Mouse (Mus musculus) CH12.LX (cell line): ENCODE measurements around the gene Gm20388. TPM values are rescaled to one million over a fixed set of nuclear protein-coding genes. Genes with fewer than 3 reads are reported as not detected.

Experiments
- DNase-seq: peaks from one replicate; pipeline ENCODE4 v3.0.0-alpha.2; 2013; ENCODE audit errors: extremely low read depth
- H3K27ac ChIP-seq: 2 replicates; pipeline ENCODE4 v1.5.1; 2012; ENCODE audit warnings: low read depth, mild to moderate bottlenecking, control low read depth, moderate library complexity; ENCODE audit not compliant: insufficient read depth
- H3K27me3 ChIP-seq: replicated peaks from 2 replicates; pipeline ENCODE3; 2012; ENCODE audit warnings: inconsistent platforms
- H3K36me3 ChIP-seq, 2 experiments: replicated peaks in 1 of 2; 2 replicates each; pipeline versions ENCODE3 to v1.6.1; 2012; ENCODE audit warnings: inconsistent platforms in 1 of 2, low read length in 1 of 2, mild to moderate bottlenecking in 1 of 2, mixed read lengths in 1 of 2, moderate library complexity in 1 of 2; ENCODE audit not compliant: control insufficient read depth in 1 of 2, insufficient read depth in 1 of 2
- H3K4me1 ChIP-seq, 2 experiments: 2 replicates each; pipeline ENCODE4 v1.6.1; 2012; ENCODE audit warnings: inconsistent platforms in 1 of 2, moderate library complexity in 1 of 2; ENCODE audit not compliant: insufficient read depth in 2 of 2, control insufficient read depth in 1 of 2
- H3K4me2 ChIP-seq: 2 replicates; pipeline ENCODE4 v1.6.1; 2012; ENCODE audit warnings: low read depth, mild to moderate bottlenecking, control low read depth; ENCODE audit not compliant: poor library complexity, insufficient read depth, severe bottlenecking
- H3K4me3 ChIP-seq, 3 experiments: fragments of 150-350 bp in 1 of 3; sonication (generic) in 1 of 3; replicated peaks in 1 of 3; 2 replicates each; pipeline versions ENCODE3 to v1.5.1; 2011 to 2012; ENCODE audit warnings: low read depth in 2 of 3, low read length in 2 of 3, mild to moderate bottlenecking in 2 of 3, moderate library complexity in 2 of 3, control low read depth in 1 of 3, improper control_type of control experiment in 1 of 3, inconsistent platforms in 1 of 3, mixed read lengths in 1 of 3; ENCODE audit not compliant: poor library complexity in 1 of 3
- H3K79me2 ChIP-seq: replicated peaks from 2 replicates; pipeline ENCODE4 v1.6.1; 2012; ENCODE audit warnings: mild to moderate bottlenecking, moderate library complexity; ENCODE audit not compliant: control insufficient read depth, poor library complexity, insufficient read depth, severe bottlenecking; ENCODE audit errors: extremely low read depth
- H3K9ac ChIP-seq: 2 replicates; pipeline ENCODE4 v1.6.1; 2012; ENCODE audit warnings: low read depth, mild to moderate bottlenecking, control low read depth, moderate library complexity; ENCODE audit not compliant: insufficient read depth
- H3K9me3 ChIP-seq: replicated peaks from 2 replicates; pipeline ENCODE3; 2012; ENCODE audit warnings: low read length, inconsistent platforms, mixed read lengths
- BHLHE40 ChIP-seq: IDR thresholded peaks from 2 replicates; pipeline ENCODE4 v1.6.1; 2011; ENCODE audit warnings: mild to moderate bottlenecking, low read depth, low read length, improper control_type of control experiment
- CHD1 ChIP-seq: IDR thresholded peaks from 2 replicates; pipeline ENCODE4 v1.6.1; 2012; ENCODE audit warnings: low read depth, low read length, improper control_type of control experiment, inconsistent platforms
- CHD2 ChIP-seq: IDR thresholded peaks from 2 replicates; pipeline ENCODE4 v1.6.1; 2011; ENCODE audit warnings: low read length, improper control_type of control experiment
- CTCF ChIP-seq, 2 experiments: IDR thresholded peaks in 1 of 2; conservative IDR thresholded peaks in 1 of 2; 2 replicates each; pipeline ENCODE4 v1.5.1; 2011 to 2012; ENCODE audit warnings: low read depth in 2 of 2, low read length in 2 of 2, improper control_type of control experiment in 1 of 2, inconsistent platforms in 1 of 2, mild to moderate bottlenecking in 1 of 2, moderate library complexity in 1 of 2
- E2F4 ChIP-seq: IDR thresholded peaks from 2 replicates; pipeline ENCODE4 v1.6.1; 2011; ENCODE audit warnings: low read depth, low read length, improper control_type of control experiment; ENCODE audit not compliant: insufficient replicate concordance
- ELF1 ChIP-seq: IDR thresholded peaks from 2 replicates; pipeline ENCODE4 v1.6.1; 2014; ENCODE audit warnings: low read depth, mild to moderate bottlenecking, inconsistent platforms, low read length, improper control_type of control experiment
- EP300 ChIP-seq: IDR thresholded peaks from 2 replicates; pipeline ENCODE4 v1.6.1; 2011; ENCODE audit warnings: low read length, improper control_type of control experiment
- ETS1 ChIP-seq: conservative IDR thresholded peaks from 2 replicates; pipeline ENCODE4 v1.6.1; 2012; ENCODE audit warnings: low read depth, mild to moderate bottlenecking, inconsistent platforms, low read length, improper control_type of control experiment, moderate library complexity
- GABPA ChIP-seq: IDR thresholded peaks from 2 replicates; pipeline ENCODE4 v1.6.1; 2012; ENCODE audit warnings: low read depth, low read length, improper control_type of control experiment, inconsistent platforms; ENCODE audit not compliant: insufficient replicate concordance
- HCFC1 ChIP-seq: IDR thresholded peaks from 2 replicates; pipeline ENCODE4 v1.6.1; 2012; ENCODE audit warnings: low read depth, mild to moderate bottlenecking, inconsistent platforms, low read length, improper control_type of control experiment
- IRF4 ChIP-seq: IDR thresholded peaks from 2 replicates; pipeline ENCODE4 v1.6.1; 2014; ENCODE audit warnings: low read depth, mild to moderate bottlenecking, inconsistent platforms, low read length, improper control_type of control experiment
- MAFK ChIP-seq: IDR thresholded peaks from 2 replicates; pipeline ENCODE4 v1.6.1; 2011; ENCODE audit warnings: low read length, improper control_type of control experiment; ENCODE audit not compliant: insufficient replicate concordance
- MAZ ChIP-seq: IDR thresholded peaks from 2 replicates; pipeline ENCODE4 v1.6.1; 2012; ENCODE audit warnings: low read depth, mild to moderate bottlenecking, inconsistent platforms, low read length, improper control_type of control experiment, moderate library complexity
- MEF2A ChIP-seq: IDR thresholded peaks from 2 replicates; pipeline ENCODE4 v1.6.1; 2014; ENCODE audit warnings: low read depth, mild to moderate bottlenecking, inconsistent platforms, low read length, improper control_type of control experiment, borderline replicate concordance
- MXI1 ChIP-seq: IDR thresholded peaks from 2 replicates; pipeline ENCODE4 v1.6.1; 2011; ENCODE audit warnings: mild to moderate bottlenecking, low read depth, low read length, improper control_type of control experiment
- MYC ChIP-seq: IDR thresholded peaks from 2 replicates; pipeline ENCODE4 v1.6.1; 2011; ENCODE audit warnings: low read depth, mild to moderate bottlenecking, improper control_type of control experiment, low read length
- NELFE ChIP-seq: IDR thresholded peaks from 2 replicates; pipeline ENCODE4 v1.6.1; 2011; ENCODE audit warnings: low read depth, low read length, improper control_type of control experiment
- NRF1 ChIP-seq: IDR thresholded peaks from 2 replicates; pipeline ENCODE4 v1.6.1; 2014; ENCODE audit warnings: low read depth, mild to moderate bottlenecking, inconsistent platforms, low read length, improper control_type of control experiment, moderate library complexity
- PAX5 ChIP-seq: IDR thresholded peaks from 2 replicates; pipeline ENCODE4 v1.6.1; 2012; ENCODE audit warnings: low read length, inconsistent platforms, mixed read lengths
- POLR2A ChIP-seq: IDR thresholded peaks from 2 replicates; pipeline ENCODE4 v1.6.1; 2011; ENCODE audit warnings: low read depth, mild to moderate bottlenecking, improper control_type of control experiment, low read length
- POLR2AphosphoS2 ChIP-seq: IDR thresholded peaks from 2 replicates; pipeline ENCODE4 v1.6.1; 2011; ENCODE audit warnings: low read depth, low read length, improper control_type of control experiment
- RCOR1 ChIP-seq: conservative IDR thresholded peaks from 2 replicates; pipeline ENCODE4 v1.6.1; 2012; ENCODE audit warnings: low read depth, mild to moderate bottlenecking, inconsistent platforms, low read length, improper control_type of control experiment
- SIN3A ChIP-seq: IDR thresholded peaks from 2 replicates; pipeline ENCODE4 v1.6.1; 2012; ENCODE audit warnings: low read length, improper control_type of control experiment, inconsistent platforms
- TCF12 ChIP-seq: IDR thresholded peaks from 2 replicates; pipeline ENCODE4 v1.6.1; 2014; ENCODE audit warnings: low read depth, mild to moderate bottlenecking, inconsistent platforms, low read length, improper control_type of control experiment
- UBTF ChIP-seq: IDR thresholded peaks from 2 replicates; pipeline ENCODE4 v1.6.1; 2012; ENCODE audit warnings: low read depth, mild to moderate bottlenecking, inconsistent platforms, low read length, improper control_type of control experiment, moderate library complexity
- USF1 ChIP-seq: IDR thresholded peaks from 2 replicates; pipeline ENCODE4 v1.6.1; 2014; ENCODE audit warnings: low read depth, mild to moderate bottlenecking, inconsistent platforms, low read length, improper control_type of control experiment
- USF2 ChIP-seq: conservative IDR thresholded peaks from 2 replicates; pipeline ENCODE4 v1.6.1; 2011; ENCODE audit warnings: low read depth, low read length, improper control_type of control experiment
- ZC3H11A ChIP-seq: IDR thresholded peaks from 2 replicates; pipeline ENCODE4 v1.6.1; 2012; ENCODE audit warnings: low read depth, mild to moderate bottlenecking, inconsistent platforms, low read length, improper control_type of control experiment
- dilution Hi-C: fragments of 300-500 bp; cut with MboI; formaldehyde crosslinking; loops from 2 replicates; pipeline ENCODE4 v1.14.3; 2020; ENCODE audit warnings: low sequenced_read_pairs; ENCODE audit not compliant: extremely low pct_unique_long_range_greater_than_20kb, extremely low pct_ligation_motif_present
- in situ Hi-C: fragments of 300-500 bp; cut with MboI; formaldehyde crosslinking; loops from 3 replicates; pipeline ENCODE4 v1.14.3; 2019; ENCODE audit warnings: low sequenced_read_pairs, low pct_ligation_motif_present, low pct_unique_long_range_greater_than_20kb, mixed read lengths
- polyA plus RNA-seq: library from polyadenylated mRNA; unstranded; fragments of >175 nt; gene quantifications from 2 replicates; pipeline ENCODE4 v1.2.1, GENCODE M21; 2012; ENCODE audit warnings: low read depth; ENCODE audit not compliant: insufficient read length
- total RNA-seq, 2 experiments: library from RNA; depleted of rRNA; stranded (reverse); fragments of 300-350 nt in 1 of 2; fragments of >200 nt in 1 of 2; gene quantifications; 2 replicates each; pipeline ENCODE4 v1.2.3; 2012 to 2014

The Gm20388 gene
- total and polyA plus RNA-seq, 3 experiments: 14.8 to 26.3 (median 22.2) TPM

DNA sequence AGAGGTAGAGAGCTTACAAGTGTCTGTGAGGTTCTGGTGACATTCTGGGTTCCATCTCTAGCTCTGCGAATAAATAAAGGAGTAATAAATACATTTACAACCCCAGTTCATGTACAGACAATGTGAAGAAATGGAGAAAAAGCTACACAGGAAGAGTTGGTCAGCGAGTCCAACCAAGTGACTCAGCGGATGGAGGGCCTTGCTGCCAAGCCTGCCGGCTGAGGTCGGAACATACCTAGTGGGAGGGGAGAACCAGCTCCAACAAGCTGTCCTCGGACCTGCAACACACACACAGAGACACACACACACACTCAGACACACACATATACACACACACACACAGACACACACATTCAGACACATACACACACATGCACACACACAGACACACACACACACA is 1118.4 kb downstream of the Gm20388 start:
- no peak for TF ChIP-seq MAFK
- no peak for TF ChIP-seq CHD1
- no peak for TF ChIP-seq ETS1
- no peak for TF ChIP-seq MYC
- TF ChIP-seq TCF12: no peak
- no peak for TF ChIP-seq CTCF (conservative IDR thresholded peaks at IDR 0.05 in 1 of 2, IDR thresholded peaks at IDR 0.05 in 1 of 2; ENCODE audit: low read depth in 2 of 2, low read length in 2 of 2)
- TF ChIP-seq MXI1: no peak
- no peak for TF ChIP-seq PAX5
- TF ChIP-seq CHD2: no peak
- no peak for TF ChIP-seq NRF1
- no peak for TF ChIP-seq MEF2A
- TF ChIP-seq USF2: no peak
- TF ChIP-seq UBTF: no peak
- no peak for TF ChIP-seq ZC3H11A
- no peak for TF ChIP-seq EP300
- TF ChIP-seq E2F4: no peak
- no peak for TF ChIP-seq RCOR1
- no peak for TF ChIP-seq GABPA
- TF ChIP-seq HCFC1: no peak
- TF ChIP-seq MAZ: no peak
- TF ChIP-seq, all 38 proteins: peak for 0
- in situ Hi-C loops: no loop called here
- dilution Hi-C loops: no loop called here

DNA sequence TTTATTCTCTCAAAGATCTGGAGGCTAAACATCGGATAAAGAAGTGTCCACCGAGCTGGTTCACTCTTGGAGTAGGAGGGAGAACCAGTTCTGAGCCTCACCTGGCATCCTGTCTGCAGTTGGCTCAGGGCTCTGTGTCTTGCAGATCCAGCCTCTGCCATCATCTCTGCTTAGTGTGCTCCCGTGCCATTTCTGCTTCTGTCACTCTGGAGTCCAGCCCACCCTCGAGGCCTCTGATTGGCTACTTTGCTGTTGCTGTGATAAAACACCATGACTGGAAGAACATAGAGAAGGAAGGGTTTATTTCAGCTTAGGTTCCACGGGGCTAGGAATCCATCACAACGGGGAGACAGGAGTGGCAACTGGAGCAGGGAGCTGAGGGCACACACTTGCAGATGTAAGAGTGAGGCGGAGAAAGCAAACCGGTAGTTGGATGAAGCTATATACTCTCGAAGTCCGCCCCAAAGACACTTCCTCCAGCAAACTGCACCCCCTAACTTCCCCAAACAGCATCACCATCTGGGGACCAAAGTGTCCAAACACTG is 1119.9 kb downstream of the Gm20388 start:
- H3K27me3 ChIP-seq: peaks cover 94% of the 10 kb centered on the region
- H3K27ac ChIP-seq: no peak overlapping the region
- no peaks in the 10 kb centered on the region for H3K4me1 ChIP-seq
- no peaks in the 10 kb centered on the region for H3K79me2 ChIP-seq
- no peak overlapping the region for H3K4me3 ChIP-seq
- no peak for TF ChIP-seq BHLHE40
- no peak for TF ChIP-seq USF2
- no peak for TF ChIP-seq UBTF
- no peak for TF ChIP-seq SIN3A
- TF ChIP-seq USF1: no peak
- TF ChIP-seq POLR2A: no peak
- TF ChIP-seq TCF12: no peak
- no peak for TF ChIP-seq PAX5
- TF ChIP-seq MAFK: no peak
- no peak for TF ChIP-seq NELFE
- no peak for TF ChIP-seq MAZ
- no peak for TF ChIP-seq RCOR1
- no peak for TF ChIP-seq GABPA
- no peak for TF ChIP-seq ELF1
- TF ChIP-seq NRF1: no peak
- TF ChIP-seq E2F4: no peak
- TF ChIP-seq IRF4: no peak
- no peak for TF ChIP-seq ZC3H11A
- no peak for TF ChIP-seq HCFC1
- TF ChIP-seq POLR2AphosphoS2: no peak
- H3K36me3 ChIP-seq: no peaks in the 10 kb centered on the region
- in situ Hi-C loops (no loop called here), dilution Hi-C loops (no loop called here)
- DNase-seq: no peak
- H3K4me2 ChIP-seq: no peak overlapping the region
- no peak overlapping the region for H3K9ac ChIP-seq
- peaks cover 3% of the 10 kb centered on the region for H3K9me3 ChIP-seq

More for the DNA sequence above, 1118.4 kb downstream of the Gm20388 start:
- Histone ChIP-seq H3K36me3 (no peaks in the 10 kb centered on the region), H3K4me3 (no peak overlapping the region), H3K9me3 (peaks cover under 1% of the 10 kb centered on the region), H3K4me2 (no peak overlapping the region), H3K9ac (no peak overlapping the region), H3K4me1 (no peaks in the 10 kb centered on the region), H3K27me3 (peaks cover 92% of the 10 kb centered on the region), H3K79me2 (no peaks in the 10 kb centered on the region), H3K27ac (no peak overlapping the region)
- DNase-seq: no peak
